Mouse (Mus musculus): Measurements from ENCODE around the gene Zdhhc16. TPM values are rescaled to one million over a fixed set of nuclear protein-coding genes. Genes with fewer than 3 reads are reported as not detected.

Gene Zdhhc16
- polyA plus RNA-seq (2016; fragmentation: Nextera tagmentation; extraction: Ambion mirVana), result 85.4 and 85.7 TPM in 2 replicates

DNA sequence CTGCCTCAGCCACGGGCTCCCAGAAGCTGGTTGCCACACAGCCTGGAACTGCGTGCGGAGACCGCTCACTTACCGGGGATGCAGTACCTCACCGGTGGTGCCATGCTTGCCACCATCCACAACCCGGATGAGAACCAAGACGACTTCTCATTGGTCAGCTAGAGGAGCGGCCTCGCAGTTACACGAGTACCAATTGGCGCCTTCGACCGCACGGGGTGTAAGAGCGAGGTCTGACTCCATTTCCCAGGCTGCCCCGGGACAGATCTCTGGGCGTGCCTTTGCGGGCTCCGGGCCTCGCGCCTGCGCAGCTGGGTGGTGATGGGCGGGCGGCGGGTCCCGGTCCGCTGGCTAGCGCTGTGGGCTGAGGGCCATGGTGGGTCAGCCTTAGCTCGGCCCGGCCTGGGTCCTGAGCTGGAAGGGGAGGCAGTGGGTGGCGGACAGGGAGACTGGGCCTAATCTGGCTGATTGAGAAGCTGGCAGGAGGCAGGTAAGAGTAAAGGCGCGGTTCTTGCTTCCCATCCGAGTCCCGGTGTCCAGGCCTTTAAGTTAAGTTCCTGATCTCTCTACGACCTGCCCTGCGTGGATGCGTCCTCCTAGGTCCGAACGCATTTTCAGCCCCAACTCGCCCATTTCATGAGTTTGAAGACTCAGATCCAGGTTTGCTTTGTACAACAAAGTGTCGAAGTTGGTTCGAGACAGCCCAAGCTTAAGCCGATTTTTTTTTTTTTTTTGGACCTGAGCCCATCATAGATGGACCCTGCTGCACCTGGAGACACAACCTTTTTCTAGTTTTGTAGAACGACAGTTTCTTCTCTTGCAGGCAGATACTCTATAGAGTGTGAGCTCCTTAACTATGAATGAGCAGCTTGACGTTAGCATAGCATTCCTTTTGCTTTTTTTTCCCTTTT is at the start of gene Zdhhc16, which contains the start of gene Exosc1:
Gene Zdhhc16, plus strand, starts transcription at position 302 of the 908 bp plus-strand sequence.
Gene Exosc1, minus strand, starts transcription at position 245 of the 908 bp plus-strand sequence.
- peaks cover 56% of the 10 kb centered on the region for H3K36me3 ChIP-seq (replicated peaks)
- WGBS, result under 1% methylated on average over 47 of the region's 47 CpGs
- H3K9me3 ChIP-seq, result no peaks in the 10 kb centered on the region
- peak within 1 kb of the TSS; percentile 88 for H3K4me3 ChIP-seq
- H3K4me1 ChIP-seq, result peaks cover 22% of the 10 kb centered on the region
- H3K27me3 ChIP-seq (replicated peaks; ENCODE audit: low read depth, poor library complexity, severe bottlenecking), result no peaks in the 10 kb centered on the region
- peak within 1 kb of the TSS; percentile 85 for H3K27ac ChIP-seq (replicated peaks)
- peak; percentile 98 for DNase-seq (ENCODE audit: low spot score)

DNA sequence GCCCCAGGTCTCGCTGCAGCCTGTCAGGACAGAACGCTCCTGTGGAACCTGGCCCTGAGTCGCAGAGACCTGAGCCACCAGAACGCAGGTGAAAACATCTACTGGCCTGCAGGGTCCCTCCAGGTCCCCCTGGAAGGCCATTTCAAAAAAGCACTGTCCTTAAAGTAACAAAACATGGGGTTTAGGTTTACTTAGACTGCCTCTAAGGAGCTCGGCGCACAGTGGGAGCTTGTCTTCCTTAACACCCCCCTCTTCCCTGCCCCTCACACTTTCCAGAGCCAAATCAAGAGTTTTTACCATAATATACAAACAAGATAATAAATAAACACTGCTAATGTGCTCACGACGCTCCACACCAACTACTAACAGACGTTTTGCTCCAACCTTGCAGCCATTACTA is 49.4 kb upstream of the Zdhhc16 start:
- no peak for DNase-seq (ENCODE audit: low spot score)
- peaks cover 96% of the 10 kb centered on the region for H3K36me3 ChIP-seq (replicated peaks)
- H3K4me1 ChIP-seq, result no peaks in the 10 kb centered on the region
- WGBS, result 92% methylated on average over 9 of the region's 9 CpGs
- H3K4me3 ChIP-seq, result no peak overlapping the region
- no peak overlapping the region for H3K27ac ChIP-seq (replicated peaks)
- no peaks in the 10 kb centered on the region for H3K9me3 ChIP-seq
- no peaks in the 10 kb centered on the region for H3K27me3 ChIP-seq (replicated peaks; ENCODE audit: low read depth, poor library complexity, severe bottlenecking)

DNA sequence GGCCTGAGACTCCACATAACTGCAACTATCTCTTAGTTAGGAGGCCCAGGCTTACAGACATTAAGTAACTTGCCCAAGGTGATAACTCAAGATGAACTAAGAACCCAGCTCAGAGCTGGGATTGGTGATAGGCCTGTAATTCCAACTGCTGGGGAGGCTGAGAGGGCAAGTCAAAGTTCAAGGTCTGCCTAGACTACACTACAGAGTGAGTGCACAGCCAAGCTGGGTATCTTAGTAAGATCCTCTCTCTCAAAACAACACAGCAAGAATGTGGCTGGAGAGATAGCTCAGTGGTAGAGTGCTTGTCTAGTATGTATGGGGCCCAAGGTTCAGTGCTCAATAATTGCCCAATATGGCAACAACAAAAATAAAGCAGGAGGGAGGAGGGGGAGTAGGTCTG is 45.1 kb upstream of the Zdhhc16 start:
- Histone ChIP-seq H3K27ac (replicated peaks) (no peak overlapping the region), H3K9me3 (no peaks in the 10 kb centered on the region), H3K4me1 (no peaks in the 10 kb centered on the region), H3K27me3 (replicated peaks; ENCODE audit: low read depth, poor library complexity, severe bottlenecking) (no peaks in the 10 kb centered on the region), H3K4me3 (no peak overlapping the region), H3K36me3 (replicated peaks) (peaks cover 88% of the 10 kb centered on the region)
- no peak for DNase-seq (ENCODE audit: low spot score)

DNA sequence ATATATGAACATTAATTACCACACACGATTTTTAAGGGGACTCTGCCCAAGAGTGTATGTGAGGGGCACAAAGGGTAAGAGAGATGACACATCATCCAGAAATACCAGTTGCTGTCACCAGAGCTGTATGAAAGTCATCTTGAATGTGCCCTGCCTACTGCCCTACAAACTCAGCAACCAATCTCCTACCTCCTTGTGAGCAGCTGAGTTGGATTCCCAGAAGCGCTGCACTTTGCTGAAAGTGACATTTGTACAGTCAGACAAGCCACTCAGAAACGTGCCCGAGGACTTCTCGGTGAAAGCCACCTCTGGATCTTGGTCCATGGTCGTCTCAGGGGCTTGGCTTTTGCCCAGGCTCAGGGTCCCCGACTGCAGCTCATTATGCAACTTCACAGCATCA is 38.3 kb upstream of the Zdhhc16 start:
- no peaks in the 10 kb centered on the region for H3K27me3 ChIP-seq (replicated peaks; ENCODE audit: low read depth, poor library complexity, severe bottlenecking)
- H3K36me3 ChIP-seq (replicated peaks), result peaks cover 26% of the 10 kb centered on the region
- peak overlapping the region; percentile 85 for H3K4me3 ChIP-seq
- H3K9me3 ChIP-seq, result no peaks in the 10 kb centered on the region
- peaks cover 17% of the 10 kb centered on the region for H3K4me1 ChIP-seq
- WGBS, result 53% methylated on average over 7 of the region's 7 CpGs
- no peak overlapping the region for H3K27ac ChIP-seq (replicated peaks)
- no peak for DNase-seq (ENCODE audit: low spot score)

DNA sequence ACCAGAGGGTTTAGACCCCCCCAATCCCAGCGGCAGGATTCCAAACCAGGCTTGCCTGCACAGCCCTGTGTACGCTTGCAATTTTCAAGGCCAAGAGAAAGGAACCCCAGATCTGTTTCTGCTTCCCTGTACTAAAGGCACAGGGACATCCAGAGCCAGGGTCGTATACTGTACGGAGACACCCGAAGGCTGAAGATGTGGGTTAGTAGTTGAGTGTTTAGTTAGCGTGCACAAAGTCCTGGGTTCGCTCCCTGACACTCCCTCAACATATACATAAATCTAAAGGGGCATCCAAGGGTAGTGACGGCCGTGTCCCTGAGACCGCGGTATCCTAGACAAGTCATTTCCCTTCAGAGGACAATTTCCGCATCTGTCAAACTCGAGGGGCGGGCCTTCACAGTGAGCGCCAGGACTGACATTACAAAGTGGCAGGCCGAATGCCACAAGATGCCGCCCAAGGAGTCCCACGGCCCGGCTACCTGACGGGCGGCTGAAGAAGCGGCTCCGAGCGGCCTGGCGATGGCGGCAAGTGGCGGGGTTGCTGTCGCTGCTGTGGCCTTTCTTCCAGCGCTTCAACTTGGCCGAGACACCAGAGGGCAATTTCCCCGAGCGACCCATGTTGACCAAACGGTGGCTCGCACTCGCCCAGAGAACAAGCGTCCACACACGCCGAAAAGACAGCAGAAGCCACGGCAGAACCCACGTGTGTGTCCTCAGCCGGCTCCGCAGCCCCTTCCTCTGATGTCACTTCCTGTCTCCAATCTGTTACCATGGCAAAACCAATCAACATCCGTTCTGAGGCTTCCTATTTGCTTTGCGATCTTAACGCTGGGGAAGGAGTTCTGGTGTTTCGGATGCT is 37.6 kb upstream of the Zdhhc16 start, which contains the start of gene Rrp12:
Gene Rrp12, minus strand, starts transcription at position 714 of the 859 bp plus-strand sequence.
- Histone ChIP-seq H3K9me3 (no peaks in the 10 kb centered on the region), H3K27me3 (replicated peaks; ENCODE audit: low read depth, poor library complexity, severe bottlenecking) (no peaks in the 10 kb centered on the region), H3K4me1 (peaks cover 17% of the 10 kb centered on the region), H3K36me3 (replicated peaks) (peaks cover 19% of the 10 kb centered on the region), H3K4me3 (peak within 1 kb of the TSS; percentile 85), H3K27ac (replicated peaks) (peak within 1 kb of the TSS; percentile 44; the same call in 1 of the 2 replicates)
- 2% methylated on average over 46 of the region's 46 CpGs for WGBS
- peak; percentile 86 for DNase-seq (ENCODE audit: low spot score)

DNA sequence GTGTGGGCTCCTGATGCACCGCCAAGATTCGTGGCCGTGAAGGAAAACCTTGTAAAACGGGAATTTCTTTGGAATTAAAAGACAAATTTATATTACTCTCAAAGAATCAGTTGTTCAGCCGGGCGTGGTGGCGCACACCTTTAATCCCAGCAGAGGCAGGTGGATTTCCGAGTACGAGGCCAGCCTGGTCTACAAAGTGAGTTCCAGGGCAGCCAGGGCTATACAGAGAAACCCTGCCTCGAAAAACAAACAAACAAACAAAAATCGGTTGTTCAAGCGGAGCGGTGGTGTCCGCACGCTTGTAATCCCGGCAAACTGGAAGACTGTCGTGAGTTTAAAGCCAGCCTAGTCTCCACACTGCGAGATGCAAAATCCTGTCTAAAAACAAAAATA is 37.0 kb upstream of the Zdhhc16 start:
- no peak for DNase-seq (ENCODE audit: low spot score)
- no peaks in the 10 kb centered on the region for H3K9me3 ChIP-seq
- H3K4me3 ChIP-seq, result peak overlapping the region; percentile 85
- WGBS, result 17% methylated on average over 18 of the region's 18 CpGs
- no peaks in the 10 kb centered on the region for H3K27me3 ChIP-seq (replicated peaks; ENCODE audit: low read depth, poor library complexity, severe bottlenecking)
- H3K4me1 ChIP-seq, result peaks cover 17% of the 10 kb centered on the region
- H3K36me3 ChIP-seq (replicated peaks), result peaks cover 13% of the 10 kb centered on the region
- peak overlapping the region; percentile 31; the same call in 1 of the 2 replicates for H3K27ac ChIP-seq (replicated peaks)

DNA sequence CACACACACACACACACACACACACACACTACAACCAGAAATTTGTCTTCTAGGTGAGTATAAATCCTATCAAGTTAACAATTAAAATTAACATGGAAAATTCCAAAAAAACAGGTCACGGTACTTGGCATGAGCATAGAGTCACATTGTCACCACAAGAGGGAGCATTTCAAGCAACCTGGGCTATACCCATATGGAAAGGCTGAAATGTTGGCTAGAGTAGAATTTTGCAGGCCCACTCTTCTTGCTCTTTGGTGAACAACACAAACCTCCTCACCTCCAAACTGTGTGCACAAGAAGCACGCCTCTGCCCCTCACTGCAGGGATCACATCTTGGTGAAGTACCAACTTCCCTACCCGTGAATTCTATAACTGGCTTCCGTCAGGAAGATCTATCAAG is 34.4 kb upstream of the Zdhhc16 start:
- Histone ChIP-seq H3K27ac (replicated peaks) (no peak overlapping the region), H3K36me3 (replicated peaks) (no peaks in the 10 kb centered on the region), H3K4me1 (peaks cover 17% of the 10 kb centered on the region), H3K27me3 (replicated peaks; ENCODE audit: low read depth, poor library complexity, severe bottlenecking) (no peaks in the 10 kb centered on the region), H3K9me3 (no peaks in the 10 kb centered on the region), H3K4me3 (no peak overlapping the region)
- DNase-seq (ENCODE audit: low spot score), result peak; percentile 32
- 50% methylated on average over 4 of the region's 4 CpGs for WGBS

DNA sequence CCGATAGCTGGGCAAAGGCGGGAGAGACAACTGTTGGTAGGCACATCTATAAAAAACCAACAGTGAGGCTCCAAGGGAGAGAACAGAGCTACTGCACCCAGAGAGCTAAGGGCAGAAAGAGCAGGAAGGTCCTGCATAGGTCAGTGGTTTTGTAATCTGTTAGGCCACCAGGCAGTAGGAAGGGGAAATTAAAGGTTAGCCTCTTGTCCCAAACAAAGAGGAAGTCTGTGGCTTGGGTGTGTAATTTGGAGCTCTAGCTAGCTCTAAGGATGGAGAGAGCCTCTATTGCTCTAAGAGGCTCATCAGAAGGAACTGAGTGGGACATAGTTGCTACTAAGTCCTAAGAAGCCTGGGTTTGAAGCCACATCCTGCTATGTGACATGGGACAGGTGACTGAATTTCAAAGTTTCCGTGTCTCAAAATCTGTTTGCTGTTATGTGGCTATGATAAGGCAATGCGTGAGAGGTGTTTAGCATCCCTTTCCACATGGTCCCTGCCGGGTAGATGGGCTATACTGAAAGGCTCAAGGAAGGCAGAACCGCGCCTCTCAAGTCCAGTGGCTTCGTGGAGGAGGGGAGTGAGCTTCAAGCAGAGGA is 32.7 kb upstream of the Zdhhc16 start:
- no peaks in the 10 kb centered on the region for H3K27me3 ChIP-seq (replicated peaks; ENCODE audit: low read depth, poor library complexity, severe bottlenecking)
- no peak overlapping the region for H3K4me3 ChIP-seq
- H3K4me1 ChIP-seq, result peaks cover 5% of the 10 kb centered on the region
- no peaks in the 10 kb centered on the region for H3K36me3 ChIP-seq (replicated peaks)
- no peaks in the 10 kb centered on the region for H3K9me3 ChIP-seq
- no peak overlapping the region for H3K27ac ChIP-seq (replicated peaks)
- no peak for DNase-seq (ENCODE audit: low spot score)
- 85% methylated on average over 8 of the region's 8 CpGs for WGBS

DNA sequence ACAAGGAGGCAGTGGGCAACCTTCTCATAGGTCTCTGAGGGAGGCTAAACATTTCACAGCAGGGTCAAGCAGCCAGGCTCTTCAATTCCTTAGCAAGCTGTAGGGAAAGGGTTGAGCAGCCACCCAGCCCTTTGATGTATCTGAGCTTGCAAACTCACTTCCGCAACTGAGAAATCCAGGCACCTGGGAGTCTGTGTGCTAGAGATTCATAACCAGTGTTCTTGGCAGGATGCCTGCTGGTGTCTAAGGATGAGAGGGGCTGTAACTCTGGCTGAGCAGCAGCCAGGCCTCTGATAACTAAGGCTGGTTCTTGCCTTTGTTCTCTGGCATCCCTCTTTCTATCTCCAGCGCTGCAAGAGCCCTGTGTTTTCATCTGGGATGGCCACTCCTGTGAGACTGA is 31.6 kb upstream of the Zdhhc16 start:
- DNase-seq (ENCODE audit: low spot score), result no peak
- H3K4me3 ChIP-seq, result no peak overlapping the region
- no peaks in the 10 kb centered on the region for H3K9me3 ChIP-seq
- H3K4me1 ChIP-seq, result no peaks in the 10 kb centered on the region
- 61% methylated on average over 2 of the region's 2 CpGs for WGBS
- no peaks in the 10 kb centered on the region for H3K36me3 ChIP-seq (replicated peaks)
- H3K27ac ChIP-seq (replicated peaks), result no peak overlapping the region
- H3K27me3 ChIP-seq (replicated peaks; ENCODE audit: low read depth, poor library complexity, severe bottlenecking), result no peaks in the 10 kb centered on the region

DNA sequence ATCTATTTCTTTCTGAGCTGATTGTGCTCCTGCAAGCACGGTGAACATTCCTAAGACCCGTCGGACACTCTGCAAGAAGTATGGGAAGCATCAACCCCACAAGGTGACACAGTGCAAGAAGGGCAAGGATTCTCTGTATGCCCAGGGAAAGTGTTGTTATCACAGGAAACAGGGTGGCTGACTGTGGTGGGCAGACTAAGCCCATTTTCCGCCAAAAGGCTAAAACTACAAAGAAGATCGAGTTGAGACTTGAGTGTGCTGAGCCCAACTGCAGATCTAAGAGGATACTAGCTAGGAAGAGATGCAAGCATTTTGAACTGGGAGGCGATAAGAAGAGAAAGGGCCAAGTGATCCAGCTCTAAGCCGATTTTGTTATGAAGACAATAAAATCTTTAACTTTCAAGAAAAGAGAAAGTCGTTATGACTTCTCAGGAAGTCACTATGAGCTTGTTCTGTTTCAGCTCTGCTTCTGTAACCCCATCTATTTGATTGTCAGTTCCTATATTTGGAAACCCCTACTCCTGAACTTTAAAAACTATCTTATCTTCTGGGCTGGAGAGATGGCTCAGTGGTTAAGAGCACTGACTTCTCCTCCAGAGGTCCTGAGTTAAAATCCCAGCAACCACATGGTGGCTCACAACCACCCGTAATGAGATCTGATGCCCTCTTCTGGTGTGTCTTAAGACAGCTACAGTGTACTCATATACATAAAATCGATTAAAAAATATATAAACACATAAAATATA is 30.3 kb upstream of the Zdhhc16 start:
- H3K4me3 ChIP-seq, result no peak overlapping the region

DNA sequence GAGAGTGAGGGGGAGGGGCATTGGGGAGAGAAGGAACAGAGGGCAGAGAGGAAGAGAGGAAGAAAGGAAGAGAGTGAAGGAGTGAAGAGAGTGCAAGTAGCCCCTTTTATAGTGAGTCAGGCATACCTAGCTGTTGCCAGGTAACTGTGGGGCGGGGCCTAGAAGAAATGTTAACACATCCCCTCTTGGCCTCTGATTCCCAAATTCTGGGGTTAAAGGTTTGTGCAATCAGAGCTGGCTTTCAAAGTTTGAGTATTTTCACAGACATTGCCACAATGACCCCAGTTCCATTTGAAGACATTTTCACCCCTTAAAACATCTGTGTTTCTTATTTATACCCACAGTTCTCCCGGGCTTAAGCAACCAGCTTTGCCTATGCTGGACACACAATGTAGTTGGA is 28.0 kb upstream of the Zdhhc16 start:
- Histone ChIP-seq H3K4me1 (no peaks in the 10 kb centered on the region), H3K4me3 (no peak overlapping the region), H3K27me3 (replicated peaks; ENCODE audit: low read depth, poor library complexity, severe bottlenecking) (no peaks in the 10 kb centered on the region), H3K27ac (replicated peaks) (no peak overlapping the region), H3K9me3 (no peaks in the 10 kb centered on the region), H3K36me3 (replicated peaks) (no peaks in the 10 kb centered on the region)
- 87% methylated on average over 2 of the region's 2 CpGs for WGBS
- no peak for DNase-seq (ENCODE audit: low spot score)

More for the DNA sequence above, 30.3 kb upstream of the Zdhhc16 start:
- Histone ChIP-seq H3K36me3 (replicated peaks) (no peaks in the 10 kb centered on the region), H3K27ac (replicated peaks) (no peak overlapping the region), H3K27me3 (replicated peaks; ENCODE audit: low read depth, poor library complexity, severe bottlenecking) (no peaks in the 10 kb centered on the region), H3K9me3 (no peaks in the 10 kb centered on the region), H3K4me1 (no peaks in the 10 kb centered on the region)
- DNase-seq (ENCODE audit: low spot score), result no peak
- WGBS, result 86% methylated on average over 10 of the region's 10 CpGs
